Mouse (Mus musculus) ES-E14 (cell line): Measurements from ENCODE around the gene Utrn.

Source experiments
- CHD2 ChIP-seq: IDR thresholded peaks from 2 replicates; pipeline ENCODE4 v1.6.1; 2014; ENCODE audit warnings: mild to moderate bottlenecking, low read depth, low read length, inconsistent platforms
- HCFC1 ChIP-seq: IDR thresholded peaks from 2 replicates; pipeline ENCODE4 v1.6.1; 2012; ENCODE audit warnings: low read length, inconsistent platforms, borderline replicate concordance; ENCODE audit not compliant: insufficient read depth
- MAFK ChIP-seq: IDR thresholded peaks from 2 replicates; pipeline ENCODE4 v1.6.1; 2014; ENCODE audit warnings: mild to moderate bottlenecking, low read depth, low read length, inconsistent platforms; ENCODE audit not compliant: insufficient read depth
- ZC3H11A ChIP-seq: IDR thresholded peaks from 2 replicates; pipeline ENCODE4 v1.6.1; 2012; ENCODE audit warnings: low read depth, mild to moderate bottlenecking, inconsistent platforms, low read length, borderline replicate concordance
- ZNF384 ChIP-seq: IDR thresholded peaks from 2 replicates; pipeline ENCODE4 v1.6.1; 2012; ENCODE audit warnings: low read depth, low read length, inconsistent platforms

DNA sequence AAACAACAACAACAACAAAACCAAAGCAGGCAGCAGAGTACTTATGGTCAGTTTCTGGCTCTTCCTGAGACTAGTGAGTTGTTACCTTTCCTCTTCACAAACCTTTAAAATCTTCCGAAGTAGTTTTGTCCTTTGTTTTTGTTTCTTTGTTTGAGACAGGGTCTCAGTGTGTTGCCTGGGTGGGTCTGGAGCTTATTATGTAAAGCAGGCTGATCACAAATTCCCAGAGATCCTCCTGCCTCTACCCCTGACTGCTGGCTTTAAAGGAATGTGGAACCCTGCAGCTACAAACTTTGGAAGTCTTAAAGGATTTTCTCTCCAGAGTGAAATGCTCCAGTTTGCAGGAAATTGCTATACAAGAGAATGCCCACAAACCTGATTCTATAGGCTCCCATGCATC, 40.0 kb upstream of the Utrn start:
- TF ChIP-seq CHD2 = no peak
- no peak for TF ChIP-seq HCFC1
- TF ChIP-seq MAFK = no peak
- no peak for TF ChIP-seq ZC3H11A
- TF ChIP-seq ZNF384 = no peak
